Mouse (Mus musculus) left cerebral cortex, postnatal 25 days (tissue): ENCODE data around the gene Gnai2. TPM values are rescaled to one million over a fixed set of nuclear protein-coding genes. Genes with fewer than 3 reads are reported as not detected.
A peak's percentile ranks its signal among the peaks of the same experiment; 100 is the strongest.

ENCODE experiments used
- DNase-seq, 2 experiments: peaks; one replicate each; pipeline ENCODE4 v3.0.0; 2022; ENCODE audit warnings: low spot score in 2 of 2, mixed read lengths in 1 of 2
- intact Hi-C: fragments of 180-260 bp; cut with DNase I; formaldehyde crosslinking; loops from one replicate; pipeline ENCODE4 v1.15.1; 2025
- total RNA-seq, 2 experiments: library from RNA; stranded (reverse); gene quantifications; 2 replicates each; pipeline ENCODE4 v1.2.3; 2021

The Gnai2 gene
- total RNA-seq, 2 experiments from 2014 or later: 214 to 221 TPM

- no peak for DNase-seq
- intact Hi-C loops: no loop called here
Measured at GRCm38 (mm10) chr9:107659961-107660360, 24.8 kb upstream of the Gnai2 start.

- DNase-seq: peak; percentile 61 to 75
- intact Hi-C loops: no loop called here
Measured at GRCm38 (mm10) chr9:107659551-107659950, 24.4 kb upstream of the Gnai2 start.

- intact Hi-C loops: no loop called here
- DNase-seq: no peak
Measured at GRCm38 (mm10) chr9:107658096-107658495, 22.9 kb upstream of the Gnai2 start.

GRCm38 (mm10) chr9:107657144-107657543 is 22.0 kb upstream of the Gnai2 start:
- DNase-seq: no peak
- intact Hi-C loops: no loop called here

GRCm38 (mm10) chr9:107654585-107654984 is 19.4 kb upstream of the Gnai2 start:
- intact Hi-C loops: no loop called here
- no peak for DNase-seq

- no peak for DNase-seq
- intact Hi-C loops: no loop called here
Measured at GRCm38 (mm10) chr9:107653474-107653873, 18.3 kb upstream of the Gnai2 start.

GRCm38 (mm10) chr9:107650708-107651481 is 15.7 kb upstream of the Gnai2 start:
- peak in 1 of 2 experiments; percentile 33 for DNase-seq
- intact Hi-C loops: loop anchor here (2.0 kb wide), 1 partner anchor 16 kb away; no protein-coding TSS in a partner anchor

GRCm38 (mm10) chr9:107650225-107650624 is 15.1 kb upstream of the Gnai2 start:
- intact Hi-C loops: loop anchor here (2.0 kb wide), 1 partner anchor 17 kb away; no protein-coding TSS in a partner anchor
- DNase-seq: peak in 1 of 2 experiments; percentile 61

GRCm38 (mm10) chr9:107648767-107649166 is 13.6 kb upstream of the Gnai2 start:
- intact Hi-C loops: loop anchor here (5.0 kb wide), 1 partner anchor 89 kb away; no protein-coding TSS in a partner anchor
- DNase-seq: no peak

- intact Hi-C loops: loop anchor here (5.0 kb wide), 1 partner anchor 90 kb away; no protein-coding TSS in a partner anchor
- no peak for DNase-seq
Measured at GRCm38 (mm10) chr9:107646975-107647374, 11.8 kb upstream of the Gnai2 start.

GRCm38 (mm10) chr9:107645577-107645976 is 10.4 kb upstream of the Gnai2 start:
- intact Hi-C loops: loop anchor here (1.0 to 5.0 kb wide), 2 partner anchors 31 to 92 kb away; no protein-coding TSS in a partner anchor

GRCm38 (mm10) chr9:107645153-107645510 is 10.0 kb upstream of the Gnai2 start:
- intact Hi-C loops: loop anchor here (1.0 to 5.0 kb wide), 2 partner anchors 31 to 92 kb away; no protein-coding TSS in a partner anchor
- no peak for DNase-seq

More at GRCm38 (mm10) chr9:107645577-107645976, 10.4 kb upstream of the Gnai2 start:
- peak; percentile 74 to 77 for DNase-seq

GRCm38 (mm10) chr9:107644495-107645152 is 9.5 kb upstream of the Gnai2 start:
- intact Hi-C loops: loop anchor here (1.0 to 5.0 kb wide), 4 partner anchors 18 to 93 kb away; no protein-coding TSS in a partner anchor
- DNase-seq: peak; percentile 92

GRCm38 (mm10) chr9:107643544-107644214 is 8.5 kb upstream of the Gnai2 start:
- DNase-seq: no peak
- intact Hi-C loops: loop anchor here (1.0 kb wide), 2 partner anchors 17 to 41 kb away; no protein-coding TSS in a partner anchor

GRCm38 (mm10) chr9:107641666-107642065 is 6.5 kb upstream of the Gnai2 start:
- intact Hi-C loops: no loop called here
- no peak for DNase-seq

- DNase-seq: peak in 1 of 2 experiments; percentile 52
- intact Hi-C loops: no loop called here
Measured at GRCm38 (mm10) chr9:107640257-107640772, 5.1 kb upstream of the Gnai2 start.

- intact Hi-C loops: no loop called here
- DNase-seq: no peak
Measured at GRCm38 (mm10) chr9:107637070-107637469, 1.9 kb upstream of the Gnai2 start.

GRCm38 (mm10) chr9:107634406-107635278 is 525 bp downstream of the Gnai2 start:
- intact Hi-C loops: no loop called here
- no peak for DNase-seq
